Mouse (Mus musculus) cerebellum, adult 9-11 months (tissue): ENCODE data around the gene Gcnt1.

Experiments used
- DNase-seq: peaks from one replicate; pipeline ENCODE4 v3.0.0; 2022

The Gcnt1 gene

DNA sequence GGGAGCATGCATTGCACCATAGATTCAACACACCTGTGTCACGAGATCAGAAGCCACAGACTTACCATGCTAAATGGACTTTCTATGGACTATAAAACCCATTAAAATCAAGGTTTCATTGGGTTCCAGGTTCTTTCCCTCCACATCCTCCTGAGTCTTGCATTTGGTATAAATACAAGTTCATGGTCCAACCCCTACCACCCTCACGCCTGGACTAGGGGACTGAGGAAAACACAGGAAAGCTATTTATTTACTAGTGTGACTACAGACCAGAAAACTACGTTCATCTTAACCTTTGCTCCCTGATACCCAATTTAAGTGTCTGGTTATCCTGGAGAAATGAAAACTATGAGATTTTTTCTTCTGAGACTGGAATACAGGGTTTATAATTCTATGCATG lies at the start of gene Gcnt1:
TSS of gene Gcnt1 (minus strand) at position 144 of the 400 bp plus-strand sequence.
- no peak for DNase-seq

DNA sequence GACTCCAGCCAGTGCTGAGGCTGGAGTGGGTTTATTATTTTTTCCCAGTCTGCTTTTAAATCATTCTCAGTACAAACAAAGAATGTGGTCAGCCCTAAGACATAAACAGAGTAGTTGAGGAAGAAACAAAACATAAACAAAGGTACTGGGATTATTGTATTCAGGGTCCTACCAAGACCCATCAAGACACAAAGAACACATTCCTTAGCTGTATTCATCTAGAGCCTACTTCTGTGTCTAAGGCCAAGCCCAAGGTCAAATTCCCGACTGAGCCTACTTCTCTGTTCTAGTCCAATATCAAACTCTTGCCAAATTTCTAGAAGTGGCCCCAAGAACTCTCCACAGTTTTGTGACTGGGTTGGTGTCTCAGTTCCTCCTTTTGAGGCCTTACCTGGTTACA lies 45.2 kb upstream of the Gcnt1 start:
- no peak for DNase-seq

DNA sequence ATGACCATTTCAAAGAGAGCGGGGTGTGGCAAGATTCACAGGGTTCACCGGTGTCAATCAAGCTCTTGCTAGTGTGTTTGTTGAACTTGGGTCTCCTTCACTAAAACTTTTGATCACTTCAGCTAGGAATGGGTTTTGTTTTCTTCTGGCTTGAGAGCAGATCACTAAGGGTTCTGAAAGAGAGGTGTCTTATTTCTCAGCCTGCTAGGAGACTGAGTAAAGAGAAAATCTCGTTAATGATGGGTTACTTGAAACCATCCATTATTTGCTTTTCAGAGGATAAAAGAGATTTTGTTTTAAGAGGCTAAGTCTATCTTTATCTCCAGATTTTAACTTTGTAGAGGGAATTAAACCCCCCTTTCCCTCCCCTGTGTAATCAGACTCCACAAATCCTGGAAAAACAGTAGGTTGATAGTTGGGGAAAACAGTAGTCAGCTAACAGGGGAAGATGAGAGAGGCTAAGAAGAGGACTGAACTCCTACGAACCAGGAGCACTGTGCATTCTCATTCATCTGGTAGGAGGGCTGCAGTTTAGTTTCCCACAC lies 40.3 kb upstream of the Gcnt1 start:
- DNase-seq: no peak

DNA sequence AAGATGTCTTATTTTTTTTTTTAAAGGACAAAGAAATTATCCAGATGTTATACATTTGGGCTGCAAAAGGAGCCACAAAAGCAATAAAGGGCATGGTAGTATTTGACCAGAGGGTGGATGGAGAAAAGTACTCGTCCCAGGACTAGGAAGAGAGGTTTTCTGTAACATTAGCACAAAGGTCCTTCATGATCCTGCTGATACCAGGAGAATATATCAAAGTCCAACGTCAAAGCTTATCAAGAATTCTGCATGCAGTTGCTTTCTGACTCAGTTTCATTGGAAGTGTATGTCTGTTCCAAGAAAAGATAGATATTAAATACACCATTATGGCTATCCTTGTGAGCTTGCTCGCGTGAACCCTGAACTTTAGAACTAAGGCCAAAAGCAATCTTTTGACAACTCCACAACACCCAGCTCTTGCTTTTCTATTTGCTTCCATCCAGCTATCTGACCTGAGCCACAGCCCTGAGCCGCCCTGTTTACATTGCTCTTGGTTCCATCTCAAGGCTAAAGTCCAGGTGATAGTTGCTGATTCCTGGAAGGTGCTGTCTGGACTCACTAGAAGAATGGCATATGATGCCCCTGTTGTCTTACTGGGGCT lies 37.9 kb upstream of the Gcnt1 start:
- no peak for DNase-seq

DNA sequence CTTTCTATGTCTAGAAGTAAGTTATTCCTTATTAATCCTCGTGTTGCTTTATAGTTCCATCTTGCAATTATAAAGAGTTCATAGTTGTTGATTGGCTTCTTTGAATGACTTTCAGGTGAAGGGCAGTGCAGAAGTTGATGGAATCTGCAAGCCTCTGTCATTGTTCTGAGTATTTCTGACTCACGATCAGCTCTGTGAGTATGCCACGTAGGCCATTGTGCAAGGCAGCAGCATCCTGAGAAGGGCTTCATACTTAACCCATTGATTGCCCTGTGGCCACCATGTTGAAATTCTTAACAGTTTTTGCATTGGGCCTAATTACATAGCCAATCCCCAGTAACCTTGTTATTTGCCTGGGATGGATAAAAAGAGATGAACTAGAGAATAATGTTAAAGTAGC lies 36.7 kb upstream of the Gcnt1 start:
- no peak for DNase-seq

DNA sequence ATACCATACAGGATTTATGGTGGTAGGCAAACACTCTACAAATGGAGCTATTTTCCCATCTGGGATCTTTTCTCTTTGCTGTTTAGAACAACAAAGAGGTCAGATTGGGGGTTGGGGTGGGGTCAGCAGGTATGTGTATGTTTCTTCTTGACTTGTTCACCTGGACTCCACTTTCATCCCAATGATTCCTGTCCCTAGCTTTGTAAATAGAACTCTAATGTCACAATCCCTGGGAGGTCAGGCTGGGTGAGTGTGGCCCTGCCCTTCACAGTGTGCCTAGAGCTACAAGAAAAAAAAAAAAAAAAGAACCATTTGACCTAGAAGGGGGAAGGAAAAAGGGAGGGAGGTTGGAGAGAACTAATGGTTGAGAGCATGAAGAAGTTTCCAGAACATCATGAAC lies 35.9 kb upstream of the Gcnt1 start:
- DNase-seq: no peak

DNA sequence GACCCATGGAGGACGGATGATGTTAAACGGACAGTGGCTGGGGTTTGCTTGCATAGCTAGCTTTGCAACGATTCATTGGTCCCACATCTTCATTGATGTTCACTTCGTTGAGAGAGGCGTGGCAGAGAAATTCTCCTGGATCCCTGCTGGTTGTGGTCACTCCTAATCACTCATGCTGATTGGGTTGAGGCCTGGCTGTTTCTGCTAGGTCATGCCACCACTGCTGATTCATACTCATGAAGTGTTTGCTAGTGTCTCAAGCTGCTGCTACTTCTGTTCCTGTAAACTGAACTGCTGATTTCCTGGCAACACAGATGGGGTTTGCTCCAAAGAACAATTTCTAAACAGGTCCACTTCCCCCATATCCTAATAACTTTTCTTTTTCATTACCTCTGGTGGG lies 34.2 kb upstream of the Gcnt1 start:
- DNase-seq: no peak

DNA sequence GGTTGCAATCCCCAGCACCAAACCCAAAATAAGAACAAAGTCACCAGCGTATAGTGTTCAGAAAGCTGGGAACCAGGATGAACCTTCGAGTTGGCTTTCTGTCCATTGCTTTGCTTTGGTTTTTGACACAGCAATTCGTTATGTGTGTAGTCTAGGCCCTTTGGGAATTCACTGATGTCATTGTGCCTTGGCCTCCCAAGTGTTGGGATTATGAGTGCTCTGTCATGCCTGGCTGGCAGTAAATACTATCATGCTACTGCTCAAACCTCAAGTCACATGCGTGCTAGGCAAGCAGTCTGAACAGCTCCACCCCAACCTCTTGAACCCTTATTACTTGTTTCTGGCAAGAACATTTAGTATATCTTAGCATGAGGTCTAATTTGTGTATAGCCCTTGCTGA lies 30.5 kb upstream of the Gcnt1 start:
- no peak for DNase-seq

DNA sequence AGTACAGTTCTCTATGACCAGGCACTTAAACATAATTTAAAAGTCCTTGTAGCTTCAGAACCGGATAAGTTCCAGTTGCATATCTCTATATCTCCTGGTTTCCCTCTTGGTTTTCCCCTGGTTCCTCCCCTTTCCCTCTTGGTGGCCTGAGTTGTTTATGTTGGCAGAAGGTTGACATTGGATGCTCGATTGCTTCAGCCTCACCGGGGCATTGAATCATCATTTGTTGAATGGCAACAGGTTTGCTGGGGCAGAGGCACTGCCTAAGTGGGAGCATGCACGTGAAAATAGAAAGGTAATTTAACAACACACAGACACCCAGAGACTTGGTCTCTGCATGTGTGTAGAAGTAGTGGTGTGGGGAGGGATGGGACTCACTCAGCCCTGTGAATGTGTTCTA lies 27.9 kb upstream of the Gcnt1 start:
- no peak for DNase-seq

DNA sequence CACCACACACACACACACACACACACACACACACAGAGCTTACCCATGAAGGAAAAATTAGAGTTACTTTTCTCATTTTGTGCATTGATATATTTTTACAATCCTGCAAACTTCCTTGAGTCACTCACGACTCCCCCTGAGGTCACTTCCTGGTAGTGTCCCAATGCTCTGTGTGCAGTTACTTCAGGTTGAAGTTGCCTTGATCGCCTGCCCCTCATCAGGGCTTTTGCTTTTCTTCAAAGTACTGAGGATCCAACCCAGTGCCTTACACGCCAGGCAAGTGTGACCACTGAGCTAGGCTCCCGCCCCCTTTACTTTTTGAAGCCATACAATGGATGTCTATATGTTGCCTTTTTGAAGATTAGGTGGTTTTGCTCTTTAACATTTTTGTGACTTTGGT lies 27.3 kb upstream of the Gcnt1 start:
- no peak for DNase-seq

DNA sequence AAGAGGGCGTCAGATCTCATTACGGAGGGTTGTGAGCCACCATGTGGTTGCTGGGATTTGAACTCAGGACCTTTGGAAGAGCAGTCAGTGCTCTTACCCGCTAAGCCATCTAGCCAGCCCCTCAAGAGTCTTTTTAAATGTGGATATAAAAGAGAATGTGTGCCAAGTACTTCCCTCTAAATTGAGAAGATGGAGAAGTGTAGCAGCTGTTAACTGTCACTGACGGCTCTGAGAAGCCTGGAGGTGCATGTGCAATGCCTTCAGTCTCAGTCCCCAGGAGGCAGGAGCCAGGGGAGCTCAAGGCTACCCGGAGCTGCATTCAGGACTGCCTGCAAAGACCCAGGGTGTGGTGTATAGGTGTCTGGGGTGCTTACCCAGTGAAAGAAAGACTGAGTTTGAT lies 25.3 kb upstream of the Gcnt1 start:
- no peak for DNase-seq

DNA sequence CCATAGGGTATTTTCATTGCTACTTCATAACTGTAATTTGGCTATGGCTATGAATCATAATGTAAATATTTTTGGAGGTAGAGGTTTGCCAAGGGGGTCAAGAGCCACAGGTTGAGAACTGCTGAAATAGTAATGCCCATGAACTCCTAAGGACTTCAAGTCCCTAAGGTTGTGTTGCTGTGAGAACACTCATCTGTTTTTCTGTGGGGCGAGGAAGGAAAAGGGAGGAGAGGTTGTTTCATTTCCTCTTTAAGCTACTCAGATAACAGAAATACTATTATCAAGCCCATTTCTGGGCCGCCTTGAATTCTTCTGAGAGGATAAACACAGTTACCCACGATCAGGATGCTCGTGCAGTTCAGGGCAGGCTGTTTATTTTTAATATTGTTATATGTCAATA lies 24.2 kb upstream of the Gcnt1 start:
- no peak for DNase-seq

DNA sequence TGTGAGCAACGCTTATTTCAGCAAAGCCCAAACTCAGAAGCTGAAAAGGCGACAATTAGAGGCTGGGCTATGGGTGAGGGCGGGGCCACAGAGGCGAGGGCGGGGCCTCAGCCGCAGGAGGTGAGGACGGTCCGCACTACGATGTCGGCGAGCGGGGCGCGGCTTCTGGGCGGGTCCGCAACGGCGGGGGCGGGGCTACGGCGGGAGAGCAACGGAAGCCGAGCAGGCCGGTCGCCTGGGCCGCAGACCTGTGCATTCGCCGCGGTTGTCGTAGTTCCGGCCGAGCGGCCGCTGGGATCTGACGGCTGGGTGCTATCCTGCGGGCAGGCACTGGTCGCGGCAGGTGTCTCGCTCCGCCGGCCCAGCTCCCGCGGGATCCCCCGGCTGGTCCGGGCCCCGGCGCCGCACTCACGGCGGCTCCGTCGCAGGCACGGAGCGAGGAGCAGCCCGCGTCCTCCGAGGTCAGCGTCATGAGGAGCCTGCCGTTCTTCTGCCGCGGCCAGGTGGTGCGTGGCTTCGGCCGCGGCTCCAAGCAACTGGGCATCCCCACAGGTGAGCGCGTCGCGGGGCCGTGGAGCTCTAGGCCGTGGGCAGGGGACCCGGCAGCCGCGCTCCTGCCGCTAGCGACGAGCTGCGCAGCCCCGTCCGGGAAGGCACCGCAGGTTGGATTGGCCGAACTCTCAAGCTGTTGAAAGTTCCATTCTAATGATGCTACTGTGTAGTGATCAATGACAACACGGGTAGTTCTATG lies 21.4 kb upstream of the Gcnt1 start, which contains the start of gene Rfk:
TSS of gene Rfk (plus strand) at position 203 of the 751 bp plus-strand sequence.
- peak; percentile 91 for DNase-seq

DNA sequence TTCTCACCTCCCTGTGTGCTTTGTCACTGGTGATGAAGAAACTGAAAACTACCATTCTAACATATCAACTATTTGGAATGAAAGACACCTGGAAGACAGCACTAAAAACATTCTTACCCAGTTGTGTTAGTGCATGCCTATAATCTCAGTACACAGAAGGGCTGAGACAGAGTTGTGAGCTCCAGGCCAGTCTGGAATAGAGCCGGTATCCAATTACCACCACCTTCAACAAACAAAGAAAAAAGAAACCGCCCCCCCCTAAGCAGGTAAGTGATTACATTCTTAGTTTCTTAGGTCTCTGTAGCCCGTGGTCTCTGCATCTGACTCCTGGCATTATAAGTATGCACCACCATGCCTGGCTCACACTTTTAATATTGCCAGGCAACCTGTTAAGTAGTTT lies 20.2 kb upstream of the Gcnt1 start:
- no peak for DNase-seq

DNA sequence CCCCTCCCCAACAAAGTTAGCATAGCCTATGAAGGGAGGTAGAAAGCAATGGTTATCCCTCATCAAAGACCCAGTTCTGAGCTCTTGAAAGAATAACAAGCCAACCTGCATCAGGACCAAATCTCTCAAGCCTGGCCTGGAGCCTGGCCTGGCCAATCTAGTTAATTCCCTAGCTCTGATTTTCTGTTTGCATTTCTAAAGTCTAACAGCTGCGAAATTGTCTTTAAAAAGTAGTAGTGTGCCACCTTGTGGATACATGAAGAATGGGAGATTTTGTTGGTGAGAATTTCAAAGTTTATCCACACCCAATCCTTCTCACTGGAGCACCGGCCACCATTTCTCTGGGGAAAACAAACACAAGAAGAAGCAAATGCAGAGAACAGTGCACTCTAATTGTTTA lies 15.8 kb upstream of the Gcnt1 start:
- DNase-seq: peak; percentile 17

DNA sequence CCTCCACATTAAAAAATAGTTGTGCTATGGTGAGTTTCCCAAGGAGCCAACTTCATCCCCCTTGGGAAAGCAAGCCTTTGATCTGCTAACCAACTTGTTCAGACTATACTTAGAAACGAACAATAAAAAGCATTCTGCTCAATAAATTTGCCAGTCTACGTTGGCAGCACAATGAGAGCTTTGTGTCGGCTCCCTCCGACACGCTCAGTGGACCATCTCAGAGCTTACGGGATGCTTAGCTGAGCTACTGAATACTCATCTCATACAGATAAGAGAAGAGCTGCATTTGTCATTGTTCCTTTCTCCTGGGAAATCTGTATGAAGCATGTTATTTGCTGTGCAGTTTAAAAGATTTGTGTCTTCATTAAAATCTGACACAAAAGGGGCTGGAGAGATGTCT lies 13.8 kb upstream of the Gcnt1 start:
- no peak for DNase-seq

DNA sequence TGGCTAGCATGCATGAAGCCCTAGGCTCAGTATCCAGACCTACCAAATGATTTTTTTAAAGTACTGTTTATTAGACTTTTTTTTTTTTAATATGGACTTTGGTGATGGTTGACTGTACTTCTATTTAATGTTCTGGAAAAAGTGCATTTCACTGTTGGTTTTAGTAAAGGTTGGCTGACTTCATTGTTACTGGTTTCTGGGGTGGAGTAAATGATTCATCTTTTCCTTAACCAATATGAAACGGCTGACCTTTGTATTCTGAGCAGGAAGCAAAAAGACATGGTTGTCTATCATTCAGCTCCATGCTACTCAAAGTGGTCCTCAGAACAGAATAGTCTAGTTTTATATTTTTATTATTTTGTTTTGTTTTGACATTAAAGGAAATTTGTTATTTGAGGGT lies 12.8 kb upstream of the Gcnt1 start:
- DNase-seq: no peak

DNA sequence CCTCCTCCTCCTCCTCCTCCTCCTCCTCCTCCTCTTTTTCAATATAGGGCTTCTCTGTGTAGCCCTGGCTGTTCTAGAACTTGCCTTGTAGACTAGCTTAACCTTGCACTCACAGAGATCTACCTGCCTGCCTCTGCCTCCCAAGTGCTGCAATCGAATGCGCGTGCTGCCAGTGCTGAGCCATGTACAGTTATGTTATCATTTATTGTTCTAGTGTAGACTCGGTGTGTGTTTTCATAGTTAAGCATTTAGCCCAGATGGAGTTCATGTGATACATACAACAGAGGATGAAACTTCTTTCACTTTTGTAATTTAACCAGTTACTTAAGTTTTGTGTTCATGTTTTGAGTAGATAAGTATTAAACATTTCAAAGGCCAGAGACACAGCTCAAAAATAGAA lies 12.4 kb upstream of the Gcnt1 start:
- no peak for DNase-seq

DNA sequence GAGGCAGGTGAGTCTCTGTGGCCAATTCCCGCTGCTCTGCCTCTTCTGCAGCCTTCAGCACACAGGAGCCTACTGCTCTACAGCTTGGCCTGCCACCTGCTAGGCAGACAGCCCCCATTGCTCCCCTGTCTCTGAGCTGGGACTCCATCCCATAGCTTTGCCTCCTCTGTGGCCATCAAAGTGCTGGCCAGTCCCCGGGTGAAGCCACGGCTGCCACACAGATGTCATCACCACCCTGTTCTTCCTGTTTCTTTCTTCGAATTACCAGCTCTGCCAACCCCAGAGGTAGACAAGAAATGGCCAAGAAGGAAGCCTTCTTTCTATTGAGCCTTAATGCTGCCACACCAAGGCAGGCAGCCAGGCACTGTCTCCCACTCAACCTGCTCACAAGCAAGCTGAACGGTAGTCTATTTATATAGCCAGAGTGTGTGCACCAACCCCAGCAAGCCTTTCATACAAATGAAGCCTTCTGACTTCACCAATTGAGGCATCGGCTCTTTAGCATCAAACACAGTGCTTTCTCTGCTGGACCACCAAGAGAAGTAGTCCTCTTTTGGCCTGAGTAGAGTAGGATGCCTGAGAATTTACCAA lies 10.3 kb upstream of the Gcnt1 start:
- DNase-seq: no peak

DNA sequence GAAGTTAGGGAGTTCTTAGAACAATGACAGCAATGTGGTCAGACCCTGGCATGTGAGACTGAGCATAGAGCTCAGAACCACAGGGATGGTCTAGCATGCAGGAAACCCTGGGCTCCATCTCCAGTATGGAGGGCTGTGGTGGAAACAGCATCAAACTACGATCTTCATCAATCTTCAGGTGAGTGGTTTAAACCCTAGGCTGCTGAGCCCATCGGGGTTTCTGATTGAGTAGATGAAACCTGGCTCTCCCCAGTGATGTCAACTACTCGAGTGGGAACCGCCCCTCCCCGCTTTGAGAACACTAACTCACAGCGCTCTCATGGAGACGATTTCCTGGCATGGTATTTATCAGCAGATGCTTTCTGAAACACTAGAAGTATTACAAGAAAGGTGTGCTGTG lies 7.9 kb upstream of the Gcnt1 start:
- DNase-seq: no peak

DNA sequence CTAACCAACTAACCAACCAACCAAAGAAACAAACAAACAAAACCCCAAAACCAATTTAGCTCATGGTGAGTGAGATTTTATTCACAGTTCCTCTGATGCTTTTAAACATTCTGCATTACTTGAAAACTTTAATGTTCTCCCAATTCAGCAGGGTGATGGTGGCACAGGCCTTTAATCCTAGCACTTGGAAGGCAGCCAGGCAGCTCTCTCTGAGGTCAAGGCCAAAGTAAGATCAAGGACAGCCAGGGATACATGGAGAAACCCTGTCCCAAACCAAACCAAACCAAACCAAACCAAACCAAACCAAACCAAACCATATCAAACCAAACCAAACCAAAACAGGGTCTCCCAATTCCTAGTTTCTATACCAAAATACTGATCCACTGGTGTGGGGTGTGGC lies 6.2 kb upstream of the Gcnt1 start:
- DNase-seq: no peak

DNA sequence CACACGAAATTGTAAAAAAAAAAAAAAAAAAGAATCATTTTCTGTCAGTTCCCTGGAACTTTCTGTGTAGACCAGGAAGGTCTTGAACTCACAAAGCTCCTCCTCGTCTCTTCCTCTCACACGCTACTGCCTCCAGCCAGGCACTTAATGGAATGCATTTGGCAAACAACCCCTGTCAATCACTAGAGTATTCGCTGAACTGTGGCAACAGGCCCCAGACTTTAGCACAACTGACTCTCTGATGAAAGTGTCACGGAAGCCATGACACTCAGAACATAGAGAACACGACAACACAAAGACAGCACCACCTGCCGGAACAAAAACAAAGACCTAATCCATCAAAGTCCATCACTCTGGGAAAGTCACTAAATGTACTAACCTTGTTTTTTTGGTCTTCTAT lies 3.1 kb downstream of the Gcnt1 start:
- no peak for DNase-seq

DNA sequence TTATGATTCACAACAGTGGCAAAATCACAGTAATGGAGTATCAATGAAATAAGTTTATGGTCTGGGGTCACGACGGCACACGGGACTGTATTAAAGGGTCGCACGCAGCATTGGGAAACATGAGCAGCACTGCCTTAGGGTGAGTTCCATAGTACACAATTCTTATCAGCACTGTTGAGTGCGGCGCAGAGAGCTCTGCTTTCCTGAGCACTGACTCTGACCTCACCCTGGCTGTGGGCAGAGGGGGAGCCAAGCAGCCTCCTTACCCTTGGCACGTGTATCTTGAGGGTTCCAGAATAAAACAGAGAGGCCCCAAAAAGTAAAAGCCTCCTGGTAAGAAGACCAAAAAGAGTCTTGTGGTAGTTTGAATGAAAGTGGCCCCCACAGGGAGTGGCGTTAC lies 4.1 kb downstream of the Gcnt1 start:
- DNase-seq: no peak

DNA sequence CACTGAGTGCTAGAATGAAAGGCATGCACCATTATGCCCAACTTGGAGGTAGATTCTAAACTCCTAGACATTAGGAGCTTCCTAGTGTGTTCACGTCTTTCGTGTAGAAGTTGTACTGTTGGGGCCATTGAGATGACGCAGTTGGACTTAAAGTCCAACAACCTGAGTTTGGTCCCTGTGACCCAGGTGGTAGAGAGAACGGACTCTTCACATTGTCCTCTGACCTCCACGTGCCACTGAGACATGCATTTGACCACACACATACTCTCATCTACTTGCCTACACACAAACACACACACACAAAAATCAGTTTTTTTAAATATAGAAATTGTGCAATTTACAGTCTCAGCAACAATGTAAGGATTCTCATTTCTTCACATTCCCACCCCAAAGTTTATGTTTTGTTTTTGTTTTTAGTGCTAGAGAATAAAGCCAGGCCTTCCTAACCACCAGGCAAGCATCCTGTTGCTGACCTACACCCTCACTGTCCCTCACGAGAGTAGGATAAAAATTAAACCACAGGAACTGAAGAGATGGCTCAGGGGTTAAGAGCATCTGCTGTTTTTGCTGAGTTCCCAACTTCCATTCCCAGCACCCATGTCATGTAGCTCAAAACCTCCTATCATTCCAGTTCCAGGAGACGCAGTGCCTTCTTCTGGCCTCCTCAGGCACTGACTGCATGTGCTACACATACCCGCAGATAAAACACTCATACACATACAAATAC lies 6.1 kb downstream of the Gcnt1 start:
- DNase-seq: no peak
